Mouse (Mus musculus): ENCODE data around the gene Ssxb2. TPM values are rescaled to one million over a fixed set of nuclear protein-coding genes. Genes with fewer than 3 reads are reported as not detected.
"Not testable (repeated sequence)": the region's sequence is repeated elsewhere in the genome, so short reads cannot be mapped to it uniquely, and the experiment has no call there.

The Ssxb2 gene
- total RNA-seq (2014; fragmentation: Nextera tagmentation) (not detected in 2 replicates), total RNA-seq (2017) (not detected in 2 replicates), polyA plus RNA-seq (2012) (not detected in 2 replicates)

DNA sequence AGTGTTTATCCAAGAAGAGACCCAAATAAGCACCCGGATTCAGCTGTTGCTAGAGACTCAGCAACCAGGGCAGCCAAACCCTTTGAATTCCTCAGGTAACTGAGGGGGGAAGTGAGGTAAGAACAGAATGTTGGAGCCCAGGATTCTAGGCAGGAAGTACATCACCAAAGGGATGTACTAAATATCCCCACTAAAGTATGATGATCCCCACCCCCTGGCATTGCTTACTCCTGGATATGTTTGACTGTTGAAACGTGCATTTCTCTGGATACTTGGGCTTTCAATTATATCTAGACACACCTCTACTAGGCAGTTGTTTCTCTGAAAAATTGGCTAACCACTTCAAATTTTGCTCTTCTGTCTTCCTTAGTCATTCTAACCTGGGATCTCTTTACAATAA is at the start of gene Ssxb2:
Gene Ssxb2, minus strand, starts transcription at position 101 of the 400 bp plus-strand sequence.
- ATAC-seq (ENCODE audit: extremely low read depth, insufficient number of reproducible peaks, low FRiP score, poor library complexity, severe bottlenecking); H3K36me3 ChIP-seq (replicated peaks); DNase-seq (ENCODE audit: low spot score); H3K27me3 ChIP-seq (ENCODE audit: insufficient read depth, low read length); H3K4me1 ChIP-seq (ENCODE audit: insufficient read depth, low read depth, low read length); H3K4me3 ChIP-seq (ENCODE audit: low read depth, low read length); H3K9me3 ChIP-seq (replicated peaks): not testable (repeated sequence)

DNA sequence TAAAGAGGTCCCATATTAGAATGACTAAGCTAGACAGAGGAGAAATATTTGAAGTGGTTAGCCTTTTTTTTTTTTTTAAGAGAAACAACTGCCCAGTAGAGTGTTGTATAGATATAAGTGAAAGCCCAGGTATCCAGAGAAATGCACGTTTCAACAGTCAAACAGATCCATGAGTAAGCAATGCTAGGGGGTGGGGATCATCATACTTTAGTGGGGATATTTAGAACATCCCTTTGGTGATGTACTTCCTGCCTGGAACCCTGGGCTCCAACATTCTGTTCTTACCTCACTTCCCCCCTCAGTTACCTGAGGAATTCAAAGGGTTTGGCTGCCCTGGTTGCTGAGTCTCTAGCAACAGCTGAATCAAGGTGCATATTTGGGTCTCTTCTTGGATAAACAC is 48.5 kb downstream of the Ssxb2 start, which contains the start of gene Ssxb1:
Gene Ssxb1, plus strand, starts transcription at position 301 of the 400 bp plus-strand sequence.
- ATAC-seq (ENCODE audit: extremely low read depth, insufficient number of reproducible peaks, low FRiP score, poor library complexity, severe bottlenecking); H3K36me3 ChIP-seq (replicated peaks); H3K4me1 ChIP-seq (ENCODE audit: insufficient read depth, low read depth, low read length); DNase-seq (ENCODE audit: low spot score); H3K27me3 ChIP-seq (ENCODE audit: insufficient read depth, low read length); H3K4me3 ChIP-seq (ENCODE audit: low read depth, low read length); H3K9me3 ChIP-seq (replicated peaks): not testable (repeated sequence)

Other genes with a start within 250 kb of the Ssxb2 start
- gene Ftsj1, start 209.3 kb downstream of the Ssxb2 start, total RNA-seq (2014; fragmentation: Nextera tagmentation), result 29.2 and 44.0 TPM in 2 replicates
- gene Ftsj1, start 209.3 kb downstream of the Ssxb2 start, total RNA-seq (2017), result 16.1 and 17.8 TPM in 2 replicates
- gene Ftsj1, start 209.3 kb downstream of the Ssxb2 start, polyA plus RNA-seq (2012), result 10.3 and 11.5 TPM in 2 replicates
- gene Slc38a5, start 190.6 kb downstream of the Ssxb2 start, total RNA-seq (2014; fragmentation: Nextera tagmentation), result 0.39 and 6.7 TPM in 2 replicates
- not detected in 2 replicates for gene Slc38a5, start 190.6 kb downstream of the Ssxb2 start, total RNA-seq (2017)
- gene Slc38a5, start 190.6 kb downstream of the Ssxb2 start, polyA plus RNA-seq (2012), result 0.10 and 0.32 TPM in 2 replicates
- 0.87 TPM in 1 of 2 replicates, not detected in the other for gene Ssxb10, start 134.3 kb downstream of the Ssxb2 start, total RNA-seq (2014; fragmentation: Nextera tagmentation)
- not detected in 2 replicates for gene Ssxb10, start 134.3 kb downstream of the Ssxb2 start, total RNA-seq (2017)
- not detected in 2 replicates for gene Ssxb10, start 134.3 kb downstream of the Ssxb2 start, polyA plus RNA-seq (2012)
- gene Ssxb9, start 94.7 kb downstream of the Ssxb2 start, total RNA-seq (2014; fragmentation: Nextera tagmentation), result not detected in 2 replicates
- gene Ssxb9, start 94.7 kb downstream of the Ssxb2 start, total RNA-seq (2017), result not detected in 2 replicates
- gene Ssxb9, start 94.7 kb downstream of the Ssxb2 start, polyA plus RNA-seq (2012), result not detected in 2 replicates
- not detected in 2 replicates for gene Ssxb1, start 48.4 kb downstream of the Ssxb2 start, total RNA-seq (2014; fragmentation: Nextera tagmentation)
- gene Ssxb1, start 48.4 kb downstream of the Ssxb2 start, total RNA-seq (2017), result not detected in 2 replicates
- not detected in 2 replicates for gene Ssxb1, start 48.4 kb downstream of the Ssxb2 start, polyA plus RNA-seq (2012)
- gene Gm14459, start 63.2 kb upstream of the Ssxb2 start, total RNA-seq (2014; fragmentation: Nextera tagmentation), result not detected in 2 replicates
- not detected in 2 replicates for gene Gm14459, start 63.2 kb upstream of the Ssxb2 start, total RNA-seq (2017)
- gene Gm14459, start 63.2 kb upstream of the Ssxb2 start, polyA plus RNA-seq (2012), result not detected in 2 replicates
- gene Ssxb6, start 86.5 kb upstream of the Ssxb2 start, total RNA-seq (2014; fragmentation: Nextera tagmentation), result not detected in 2 replicates
- gene Ssxb6, start 86.5 kb upstream of the Ssxb2 start, total RNA-seq (2017), result not detected in 2 replicates
- gene Ssxb6, start 86.5 kb upstream of the Ssxb2 start, polyA plus RNA-seq (2012), result not detected in 2 replicates
- gene Ssxb3, start 130.1 kb upstream of the Ssxb2 start, total RNA-seq (2014; fragmentation: Nextera tagmentation), result not detected in 2 replicates
- not detected in 2 replicates for gene Ssxb3, start 130.1 kb upstream of the Ssxb2 start, total RNA-seq (2017)
- not detected in 2 replicates for gene Ssxb3, start 130.1 kb upstream of the Ssxb2 start, polyA plus RNA-seq (2012)
- 3.5 TPM in 1 of 2 replicates, not detected in the other for gene Ssxb8, start 229.1 kb upstream of the Ssxb2 start, total RNA-seq (2014; fragmentation: Nextera tagmentation)
- not detected in 2 replicates for gene Ssxb8, start 229.1 kb upstream of the Ssxb2 start, total RNA-seq (2017)
- gene Ssxb8, start 229.1 kb upstream of the Ssxb2 start, polyA plus RNA-seq (2012), result not detected in 2 replicates